Mouse (Mus musculus): ENCODE measurements around the gene Relt. TPM values are rescaled to one million over a fixed set of nuclear protein-coding genes. Genes with fewer than 3 reads are reported as not detected.

The Relt gene
- polyA plus RNA-seq (2014; fragmentation: Illumina TruSeq; extraction: RNeasy Lipid Tissue Mini Kit (QIAGEN cat#74804); ENCODE audit: low read depth, low replicate concordance): not detected

GRCm38 (mm10) chr7:100862828-100863638, at the start of gene Relt:
TSS of gene Relt (minus strand) at chr7:100863446.

Other genes with a start within 250 kb of the Relt start
- 2.9 TPM for gene Plekhb1, start 201.0 kb downstream of the Relt start, polyA plus RNA-seq (2014; fragmentation: Illumina TruSeq; extraction: RNeasy Lipid Tissue Mini Kit (QIAGEN cat#74804); ENCODE audit: low read depth, low replicate concordance)
- gene Fam168a, start 156.8 kb downstream of the Relt start, polyA plus RNA-seq (2014; fragmentation: Illumina TruSeq; extraction: RNeasy Lipid Tissue Mini Kit (QIAGEN cat#74804); ENCODE audit: low read depth, low replicate concordance): 4.1 TPM
- 0.15 TPM for gene Arhgef17, start 68.7 kb upstream of the Relt start, polyA plus RNA-seq (2014; fragmentation: Illumina TruSeq; extraction: RNeasy Lipid Tissue Mini Kit (QIAGEN cat#74804); ENCODE audit: low read depth, low replicate concordance)
- gene P2ry6, start 111.2 kb upstream of the Relt start, polyA plus RNA-seq (2014; fragmentation: Illumina TruSeq; extraction: RNeasy Lipid Tissue Mini Kit (QIAGEN cat#74804); ENCODE audit: low read depth, low replicate concordance): 0.17 TPM
- 0.35 TPM for gene P2ry2, start 149.4 kb upstream of the Relt start, polyA plus RNA-seq (2014; fragmentation: Illumina TruSeq; extraction: RNeasy Lipid Tissue Mini Kit (QIAGEN cat#74804); ENCODE audit: low read depth, low replicate concordance)
- 39.5 TPM for gene Fchsd2, start 229.4 kb upstream of the Relt start, polyA plus RNA-seq (2014; fragmentation: Illumina TruSeq; extraction: RNeasy Lipid Tissue Mini Kit (QIAGEN cat#74804); ENCODE audit: low read depth, low replicate concordance)

All from testis, adult 10 weeks (tissue).